Mouse (Mus musculus) layer of hippocampus, adult 6 months (tissue): ENCODE measurements around the gene Glt8d1. TPM values are rescaled to one million over a fixed set of nuclear protein-coding genes. Genes with fewer than 3 reads are reported as not detected.

Experiments
- long read RNA-seq, 2 experiments: library from polyadenylated mRNA; unstranded; transcript quantifications; one replicate each; pipeline ENCODE4 v2.0.0; 2019 to 2020
- polyA plus RNA-seq: library from polyadenylated mRNA; unstranded; fragments of <200 nt; fragmentation: Nextera tagmentation; gene quantifications from 2 replicates; pipeline ENCODE4 v1.2.3, GENCODE M21; 2021

Gene Glt8d1
- polyA plus RNA-seq, result 14.6 and 14.9 TPM in 2 replicates
- long read RNA-seq, experiment 1, transcript Glt8d1-202 (10 exons, 1,498 nt), result major isoform, 5 of 16 reads
- long read RNA-seq, experiment 1, partial matches to known transcripts, result 2 of 16 reads
- long read RNA-seq, experiment 1, other reads (novel, unspliced or antisense), result 4 of 16 reads
- long read RNA-seq, experiment 2, transcript Glt8d1-202 (10 exons, 1,498 nt), result major isoform, 12 of 48 reads
- long read RNA-seq, experiment 2, transcript Glt8d1-201 (10 exons, 2,018 nt), result minor isoform, 5 of 48 reads
- long read RNA-seq, experiment 2, partial matches to known transcripts, result 7 of 48 reads
- long read RNA-seq, experiment 2, other reads (novel, unspliced or antisense), result 24 of 48 reads

DNA sequence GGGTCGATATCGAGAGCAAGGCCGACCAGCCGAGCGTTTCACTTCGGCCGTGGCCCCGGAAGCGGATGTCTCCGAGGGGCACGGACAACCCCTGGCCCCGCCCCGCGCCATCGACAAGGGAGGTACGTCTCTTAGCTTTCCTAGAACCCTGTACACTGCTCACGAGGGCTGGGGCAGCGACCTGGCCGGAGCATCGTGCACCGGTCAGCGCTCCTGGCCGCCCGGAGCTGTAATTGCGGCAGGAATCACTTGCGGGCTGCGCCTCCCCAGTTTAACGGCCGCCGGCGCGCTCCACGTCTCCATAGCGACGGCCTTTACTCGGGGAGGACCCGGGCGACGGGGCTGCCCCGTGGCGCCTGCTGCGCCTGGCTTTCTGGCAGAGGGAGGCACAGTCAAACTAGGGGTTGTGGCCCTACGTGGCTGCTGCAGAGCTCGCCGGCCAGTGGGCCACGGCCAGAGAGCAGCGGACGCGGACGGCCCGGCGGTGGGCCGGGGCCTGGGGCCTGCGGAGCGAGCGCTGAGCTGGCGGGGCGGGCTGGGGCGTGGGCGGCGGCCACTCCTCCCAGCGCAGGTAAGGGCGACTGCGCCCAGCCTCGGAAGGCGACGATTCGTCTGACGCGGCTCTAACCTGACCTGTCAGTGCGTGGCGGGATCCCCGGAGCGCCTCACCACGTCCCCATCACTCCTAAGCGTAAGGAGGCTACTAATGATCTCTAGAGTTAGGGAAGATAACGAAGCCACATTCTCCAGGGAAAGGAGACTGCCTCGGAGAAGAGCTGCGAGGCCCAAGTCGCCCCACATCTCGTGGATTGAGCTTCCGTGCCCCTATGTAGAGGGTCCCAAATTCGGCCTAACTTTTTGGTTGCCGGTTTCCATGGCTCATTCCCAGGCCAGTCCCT lies at the start of gene Glt8d1, which contains the start of gene Spcs1:
Glt8d1 (plus strand) TSS at position 94 of the 899 bp plus-strand sequence.
Spcs1 (minus strand) TSS at position 366 of the 899 bp plus-strand sequence.

DNA sequence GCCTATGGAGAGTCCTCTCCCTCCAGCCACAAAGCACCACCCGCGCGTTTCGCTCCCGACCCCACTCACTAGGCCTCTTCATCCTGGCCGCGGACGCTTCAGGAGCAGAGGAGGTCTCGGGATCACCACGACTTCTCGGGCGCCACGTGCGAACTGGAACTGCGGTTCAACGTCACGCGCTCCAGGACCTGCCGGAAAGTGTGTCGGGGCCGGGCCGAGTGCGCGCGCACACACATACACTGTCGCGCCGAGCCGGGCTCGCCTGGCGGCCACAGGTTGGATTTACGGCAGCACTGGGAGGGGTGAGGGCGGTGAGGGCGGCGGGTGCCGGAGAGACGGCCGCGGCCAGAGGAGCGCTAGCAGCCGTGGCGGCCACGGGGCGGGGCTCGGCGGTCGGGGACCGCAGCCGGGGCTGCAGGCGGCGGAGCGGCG lies 17.7 kb downstream of the Glt8d1 start, which contains the start of the genes Pbrm1 and Gnl3:
Pbrm1 (plus strand) TSS at position 279 of the 432 bp plus-strand sequence.
Gnl3 (minus strand) TSS at position 293 of the 432 bp plus-strand sequence.

Other genes starting within 250 kb of the Glt8d1 start
- gene Tmem110, start 175.8 kb upstream of the Glt8d1 start, polyA plus RNA-seq, result 5.5 and 5.9 TPM in 2 replicates
- 1.2 and 1.3 TPM in 2 replicates for gene Mustn1, start 122.2 kb upstream of the Glt8d1 start, polyA plus RNA-seq
- not detected in 2 replicates for gene Itih4, start 114.9 kb upstream of the Glt8d1 start, polyA plus RNA-seq
- gene Itih3, start 77.6 kb upstream of the Glt8d1 start, polyA plus RNA-seq, result 15.1 and 21.6 TPM in 2 replicates
- not detected in 2 replicates for gene Itih1, start 58.1 kb upstream of the Glt8d1 start, polyA plus RNA-seq
- 6.8 and 8.2 TPM in 2 replicates for gene Nek4, start 50.0 kb upstream of the Glt8d1 start, polyA plus RNA-seq
- gene Spcs1, start 272 bp downstream of the Glt8d1 start, polyA plus RNA-seq, result 565 and 597 TPM in 2 replicates
- gene Pbrm1, start 17.7 kb downstream of the Glt8d1 start, polyA plus RNA-seq, result 7.9 and 9.7 TPM in 2 replicates
- 14.9 TPM in 2 replicates for gene Gnl3, start 17.8 kb downstream of the Glt8d1 start, polyA plus RNA-seq
- 136 and 163 TPM in 2 replicates for gene Smim4, start 127.6 kb downstream of the Glt8d1 start, polyA plus RNA-seq
- gene Nt5dc2, start 129.7 kb downstream of the Glt8d1 start, polyA plus RNA-seq, result 23.3 and 23.4 TPM in 2 replicates
- 6.7 and 8.1 TPM in 2 replicates for gene Stab1, start 167.2 kb downstream of the Glt8d1 start, polyA plus RNA-seq
- gene Tnnc1, start 206.9 kb downstream of the Glt8d1 start, polyA plus RNA-seq, result 2.8 and 5.2 TPM in 2 replicates
- gene Nisch, start 215.5 kb downstream of the Glt8d1 start, polyA plus RNA-seq, result 170 and 174 TPM in 2 replicates
- gene Sema3g, start 216.5 kb downstream of the Glt8d1 start, polyA plus RNA-seq, result 0.06 and 0.13 TPM in 2 replicates
- 3.5 and 4.3 TPM in 2 replicates for gene Phf7, start 249.9 kb downstream of the Glt8d1 start, polyA plus RNA-seq